Mouse (Mus musculus): ENCODE measurements around the gene Il20rb. TPM values are rescaled to one million over a fixed set of nuclear protein-coding genes. Genes with fewer than 3 reads are reported as not detected.

The Il20rb gene
- polyA plus RNA-seq, 1 experiment from 2014 or later, result 1.6 TPM

GRCm38 (mm10) chr9:100440111-100440790 is 46.3 kb downstream of the Il20rb start:
- no peak for DNase-seq (ENCODE audit: low spot score)
- Histone ChIP-seq H3K4me1 (replicated peaks) (peaks cover 25% of the 10 kb centered on the region), H3K27me3 (ENCODE audit: insufficient read depth, poor library complexity, severe bottlenecking) (no peaks in the 10 kb centered on the region), H3K27ac (peak overlapping the region; percentile 77), H3K9me3 (no peaks in the 10 kb centered on the region), H3K4me3 (no peak overlapping the region), H3K36me3 (no peaks in the 10 kb centered on the region)
- WGBS, result 68% methylated on average over 9 of the region's 9 CpGs

GRCm38 (mm10) chr9:100439481-100439880 is 47.1 kb downstream of the Il20rb start:
- WGBS, result 61% methylated on average over 8 of the region's 8 CpGs
- Histone ChIP-seq H3K27ac (peak overlapping the region; percentile 77), H3K4me3 (no peak overlapping the region), H3K36me3 (no peaks in the 10 kb centered on the region), H3K27me3 (ENCODE audit: insufficient read depth, poor library complexity, severe bottlenecking) (no peaks in the 10 kb centered on the region), H3K4me1 (replicated peaks) (peaks cover 25% of the 10 kb centered on the region), H3K9me3 (no peaks in the 10 kb centered on the region)
- no peak for DNase-seq (ENCODE audit: low spot score)

GRCm38 (mm10) chr9:100438994-100439393 is 47.6 kb downstream of the Il20rb start:
- Histone ChIP-seq H3K36me3 (no peaks in the 10 kb centered on the region), H3K4me3 (no peak overlapping the region), H3K27ac (peak overlapping the region; percentile 64), H3K9me3 (no peaks in the 10 kb centered on the region), H3K4me1 (replicated peaks) (peaks cover 25% of the 10 kb centered on the region), H3K27me3 (ENCODE audit: insufficient read depth, poor library complexity, severe bottlenecking) (no peaks in the 10 kb centered on the region)
- 79% methylated on average over 10 of the region's 10 CpGs for WGBS
- DNase-seq (ENCODE audit: low spot score), result no peak

GRCm38 (mm10) chr9:100436865-100437595 is 49.6 kb downstream of the Il20rb start:
- 86% methylated on average over 8 of the region's 8 CpGs for WGBS
- no peak for DNase-seq (ENCODE audit: low spot score)
- Histone ChIP-seq H3K4me3 (no peak overlapping the region), H3K36me3 (no peaks in the 10 kb centered on the region), H3K27me3 (ENCODE audit: insufficient read depth, poor library complexity, severe bottlenecking) (no peaks in the 10 kb centered on the region), H3K9me3 (no peaks in the 10 kb centered on the region), H3K4me1 (replicated peaks) (peaks cover 25% of the 10 kb centered on the region), H3K27ac (no peak overlapping the region)

GRCm38 (mm10) chr9:100431355-100431754 is 55.2 kb downstream of the Il20rb start:
- Histone ChIP-seq H3K27ac (no peak overlapping the region), H3K9me3 (no peaks in the 10 kb centered on the region), H3K27me3 (ENCODE audit: insufficient read depth, poor library complexity, severe bottlenecking) (no peaks in the 10 kb centered on the region), H3K4me1 (replicated peaks) (0 out of 2 replicates have a peak, but pooled peaks cover 8% of the 10 kb centered on the region), H3K4me3 (no peak overlapping the region), H3K36me3 (no peaks in the 10 kb centered on the region)
- WGBS, result 60% methylated on average over 2 of the region's 2 CpGs
- DNase-seq (ENCODE audit: low spot score), result no peak

GRCm38 (mm10) chr9:100430911-100431310 is 55.7 kb downstream of the Il20rb start:
- 0 out of 2 replicates have a peak, but pooled peaks cover 8% of the 10 kb centered on the region for H3K4me1 ChIP-seq (replicated peaks)
- DNase-seq (ENCODE audit: low spot score), result no peak
- no peaks in the 10 kb centered on the region for H3K27me3 ChIP-seq (ENCODE audit: insufficient read depth, poor library complexity, severe bottlenecking)
- no peak overlapping the region for H3K4me3 ChIP-seq
- WGBS, result 70% methylated on average over 2 of the region's 2 CpGs
- no peak overlapping the region for H3K27ac ChIP-seq
- H3K36me3 ChIP-seq, result no peaks in the 10 kb centered on the region
- H3K9me3 ChIP-seq, result no peaks in the 10 kb centered on the region

GRCm38 (mm10) chr9:100419644-100420043 is 66.9 kb downstream of the Il20rb start:
- Histone ChIP-seq H3K36me3 (no peaks in the 10 kb centered on the region), H3K9me3 (no peaks in the 10 kb centered on the region), H3K4me1 (replicated peaks) (peaks cover 24% of the 10 kb centered on the region), H3K27ac (no peak overlapping the region), H3K4me3 (no peak overlapping the region), H3K27me3 (ENCODE audit: insufficient read depth, poor library complexity, severe bottlenecking) (no peaks in the 10 kb centered on the region)
- DNase-seq (ENCODE audit: low spot score), result no peak
- 80% methylated on average over 8 of the region's 8 CpGs for WGBS

GRCm38 (mm10) chr9:100419103-100419502 is 67.5 kb downstream of the Il20rb start:
- Histone ChIP-seq H3K9me3 (no peaks in the 10 kb centered on the region), H3K4me1 (replicated peaks) (peaks cover 24% of the 10 kb centered on the region), H3K27ac (0 out of 2 replicates have a peak overlapping the region, but pooled peaks have one; percentile 23), H3K36me3 (no peaks in the 10 kb centered on the region), H3K27me3 (ENCODE audit: insufficient read depth, poor library complexity, severe bottlenecking) (no peaks in the 10 kb centered on the region), H3K4me3 (no peak overlapping the region)
- DNase-seq (ENCODE audit: low spot score), result no peak
- 85% methylated on average over 8 of the region's 8 CpGs for WGBS

- no peak overlapping the region for H3K4me3 ChIP-seq
- 7% methylated on average over 1 of the region's 1 CpGs for WGBS
- no peaks in the 10 kb centered on the region for H3K27me3 ChIP-seq (ENCODE audit: insufficient read depth, poor library complexity, severe bottlenecking)
- peak; percentile 35 for DNase-seq (ENCODE audit: low spot score)
- H3K9me3 ChIP-seq, result no peaks in the 10 kb centered on the region
- peaks cover 28% of the 10 kb centered on the region for H3K4me1 ChIP-seq (replicated peaks)
- peak overlapping the region; percentile 66 for H3K27ac ChIP-seq
- no peaks in the 10 kb centered on the region for H3K36me3 ChIP-seq
These were observed 69.8 kb downstream of the Il20rb start for GRCm38 (mm10) chr9:100416756-100417155.

- Histone ChIP-seq H3K4me3 (no peak overlapping the region), H3K4me1 (replicated peaks) (peaks cover 28% of the 10 kb centered on the region), H3K27me3 (ENCODE audit: insufficient read depth, poor library complexity, severe bottlenecking) (no peaks in the 10 kb centered on the region), H3K27ac (peak overlapping the region; percentile 66), H3K36me3 (no peaks in the 10 kb centered on the region), H3K9me3 (no peaks in the 10 kb centered on the region)
- DNase-seq (ENCODE audit: low spot score), result no peak
- WGBS, result 64% methylated on average over 6 of the region's 6 CpGs
These were observed 70.3 kb downstream of the Il20rb start for GRCm38 (mm10) chr9:100416299-100416698.

GRCm38 (mm10) chr9:100415328-100415979 is 71.1 kb downstream of the Il20rb start:
- H3K36me3 ChIP-seq, result no peaks in the 10 kb centered on the region
- no peaks in the 10 kb centered on the region for H3K27me3 ChIP-seq (ENCODE audit: insufficient read depth, poor library complexity, severe bottlenecking)
- no peaks in the 10 kb centered on the region for H3K9me3 ChIP-seq
- 76% methylated on average over 7 of the region's 7 CpGs for WGBS
- no peak overlapping the region for H3K4me3 ChIP-seq
- no peak for DNase-seq (ENCODE audit: low spot score)
- 0 out of 2 replicates have a peak overlapping the region, but pooled peaks have one; percentile 66 for H3K27ac ChIP-seq
- H3K4me1 ChIP-seq (replicated peaks), result peaks cover 28% of the 10 kb centered on the region

Measured in hindbrain, embryonic 10.5 days (tissue).